1 mouse cellular context compared by ENCODE assay signal in genomic region chr4:130302285-130302870, GRCm38 (mm10).
A peak's percentile ranks its signal among the peaks of the same experiment; 100 is the strongest.
TF ChIP-seq lines count a peak whose summit lies in the region.

No protein-coding gene starts in this region.

TF ChIP-seq in MEL, 35 proteins besides CTCF, POLR2A, EP300 and RAD21:
- TF ChIP-seq TCF12 (IDR thresholded peaks at IDR 0.05; ENCODE audit: low read depth, low read length) (peak; percentile 20; the same call in 1 of the 2 replicates), MAZ (IDR thresholded peaks at IDR 0.05; ENCODE audit: low read depth, low read length) (no peak), GATA1 (IDR thresholded peaks at IDR 0.05; ENCODE audit: low read depth, low read length) (0 out of 2 replicates have a peak, but pooled peaks have one; percentile 17), ETS1 (IDR thresholded peaks at IDR 0.05; ENCODE audit: low read depth, low read length) (peak; percentile 40; the same call in 1 of the 2 replicates), USF2 (IDR thresholded peaks at IDR 0.05; ENCODE audit: borderline replicate concordance in 1 of 2, insufficient read depth in 1 of 2, low read depth in 1 of 2, low read length in 2 of 2) (no peak), E2F4 (IDR thresholded peaks at IDR 0.05; ENCODE audit: borderline replicate concordance, low read depth, low read length) (no peak), POLR2AphosphoS2 (IDR thresholded peaks at IDR 0.05; ENCODE audit: low read length) (no peak), MEF2A (IDR thresholded peaks at IDR 0.05; ENCODE audit: extremely low read depth, insufficient replicate concordance, low read depth, low read length, poor library complexity, severe bottlenecking) (no peak), USF1 (IDR thresholded peaks at IDR 0.05; ENCODE audit: low read depth, low read length) (no peak), KAT2A (conservative IDR thresholded peaks at IDR 0.05; ENCODE audit: low read depth, low read length) (no peak), GABPA (IDR thresholded peaks at IDR 0.05; ENCODE audit: low read depth, low read length) (no peak), BHLHE40 (IDR thresholded peaks at IDR 0.05; ENCODE audit: borderline replicate concordance, low read depth, low read length) (no peak), NELFE (IDR thresholded peaks at IDR 0.05; ENCODE audit: low read depth, low read length) (no peak)
